Mouse (Mus musculus) forebrain, embryonic 14.5 days (tissue): ENCODE measurements around the gene Mettl27. TPM values are rescaled to one million over a fixed set of nuclear protein-coding genes. Genes with fewer than 3 reads are reported as not detected.

Experiments used
- ATAC-seq: fragments of 200-750 bp; cut with Nextera tagmentation; 2 replicates; pipeline ENCODE4 v1.8.0; 2017; ENCODE audit warnings: mild to moderate bottlenecking, moderate library complexity
- DNase-seq: peaks from one replicate; pipeline ENCODE4 v3.0.0-alpha.2; 2015; ENCODE audit warnings: low spot score
- H3K27ac ChIP-seq: fragments of 300-500 bp; sonication (generic); 2 replicates; pipeline ENCODE4 v1.5.1; 2014; ENCODE audit warnings: low read depth, mild to moderate bottlenecking, control low read depth, low read length, moderate library complexity
- H3K27me3 ChIP-seq: fragments of 300-500 bp; sonication (generic); replicated peaks from 2 replicates; pipeline ENCODE4 v1.6.1; 2014; ENCODE audit warnings: low read length, control low read depth, mixed read lengths; ENCODE audit not compliant: control insufficient read depth, insufficient read depth
- H3K36me3 ChIP-seq: fragments of 300-500 bp; sonication (generic); 2 replicates; pipeline ENCODE4 v1.6.1; 2014; ENCODE audit warnings: low read length, control low read depth; ENCODE audit not compliant: control insufficient read depth, insufficient read depth
- H3K4me1 ChIP-seq: fragments of 300-500 bp; sonication (generic); 2 replicates; pipeline ENCODE4 v1.6.1; 2014; ENCODE audit warnings: antibody characterized with exemption, low read length, control low read depth; ENCODE audit not compliant: control insufficient read depth, insufficient read depth
- H3K4me2 ChIP-seq: fragments of 300-500 bp; sonication (generic); 2 replicates; pipeline ENCODE4 v1.6.1; 2014; ENCODE audit warnings: mild to moderate bottlenecking, control low read depth, low read length
- H3K4me3 ChIP-seq: fragments of 300-500 bp; sonication (generic); 2 replicates; pipeline ENCODE4 v1.5.1; 2014; ENCODE audit warnings: low read depth, low read length, control low read depth
- H3K9ac ChIP-seq: fragments of 300-500 bp; sonication (generic); 2 replicates; pipeline ENCODE4 v1.6.1; 2014; ENCODE audit warnings: mild to moderate bottlenecking, low read length, control low read depth, moderate library complexity
- H3K9me3 ChIP-seq: fragments of 300-500 bp; sonication (generic); replicated peaks from 2 replicates; pipeline ENCODE4 v1.6.1; 2016; ENCODE audit warnings: low read length, control low read depth, mixed read lengths; ENCODE audit not compliant: control insufficient read depth
- WGBS: fragments of 180-500 bp; shearing (Covaris S2); extraction: QIAGEN DNeasy Blood & Tissue Kit; methylation state at CpG from one replicate; pipeline ENCODE4 v1.1.7; 2014; 5-methylcytosine and 5-hydroxymethylcytosine counted together
- polyA plus RNA-seq: library from polyadenylated mRNA; unstranded; fragments of >200 nt; fragmentation: Nextera tagmentation; extraction: Ambion mirVana; gene quantifications from 2 replicates; pipeline ENCODE4 v1.2.1, GENCODE M21; 2014

Gene Mettl27
- polyA plus RNA-seq, 1 experiment from 2014 or later, result 9.4 TPM

DNA sequence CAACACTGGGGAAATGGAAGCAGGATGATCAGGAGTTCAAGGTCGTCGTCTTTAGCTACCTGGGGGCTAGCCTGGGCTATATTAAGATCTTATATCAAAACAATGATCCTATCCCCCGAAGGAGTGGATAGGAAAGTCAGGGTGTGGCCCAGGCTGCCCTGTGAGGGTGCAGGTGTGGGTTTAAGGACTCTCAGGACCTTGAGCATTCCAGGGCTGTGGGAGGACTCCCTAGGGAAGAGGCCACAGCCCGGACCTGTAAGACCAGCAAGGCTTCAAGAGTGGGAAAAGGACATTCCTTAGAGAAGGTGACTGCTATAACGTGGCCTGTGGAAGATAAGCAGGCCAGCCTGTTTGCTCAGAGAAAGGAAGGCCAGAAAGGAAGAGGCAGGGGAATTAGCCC, 12.0 kb downstream of the Mettl27 start:
- H3K4me3 ChIP-seq, result no peak overlapping the region
- peaks cover 23% of the 10 kb centered on the region; the same call in 1 of the 2 replicates for H3K27me3 ChIP-seq
- WGBS, result 87% methylated on average over 5 of the region's 5 CpGs
- no peak overlapping the region for H3K4me2 ChIP-seq
- no peaks in the 10 kb centered on the region for H3K4me1 ChIP-seq
- ATAC-seq (no peak), DNase-seq (no peak)
- no peaks in the 10 kb centered on the region for H3K9me3 ChIP-seq
- H3K27ac ChIP-seq, result no peak overlapping the region
- H3K9ac ChIP-seq, result no peak overlapping the region
- H3K36me3 ChIP-seq, result no peaks in the 10 kb centered on the region

GRCm38 (mm10) chr5:134945266-134945959, 13.2 kb downstream of the Mettl27 start:
- Histone ChIP-seq H3K36me3 (no peaks in the 10 kb centered on the region), H3K9ac (no peak overlapping the region), H3K4me3 (no peak overlapping the region), H3K9me3 (no peaks in the 10 kb centered on the region), H3K27ac (no peak overlapping the region), H3K27me3 (peaks cover 23% of the 10 kb centered on the region; the same call in 1 of the 2 replicates), H3K4me2 (no peak overlapping the region), H3K4me1 (no peaks in the 10 kb centered on the region)
- DNase-seq (no peak), ATAC-seq (no peak)
- WGBS, result 49% methylated on average over 17 of the region's 19 CpGs

GRCm38 (mm10) chr5:134946063-134946856, 14.1 kb downstream of the Mettl27 start:
- DNase-seq (no peak), ATAC-seq (no peak)
- Histone ChIP-seq H3K27me3 (peaks cover 23% of the 10 kb centered on the region; the same call in 1 of the 2 replicates), H3K9me3 (no peaks in the 10 kb centered on the region), H3K4me3 (no peak overlapping the region), H3K36me3 (no peaks in the 10 kb centered on the region), H3K4me2 (no peak overlapping the region), H3K9ac (no peak overlapping the region), H3K27ac (no peak overlapping the region), H3K4me1 (no peaks in the 10 kb centered on the region)
- WGBS, result 22% methylated on average over 43 of the region's 43 CpGs

DNA sequence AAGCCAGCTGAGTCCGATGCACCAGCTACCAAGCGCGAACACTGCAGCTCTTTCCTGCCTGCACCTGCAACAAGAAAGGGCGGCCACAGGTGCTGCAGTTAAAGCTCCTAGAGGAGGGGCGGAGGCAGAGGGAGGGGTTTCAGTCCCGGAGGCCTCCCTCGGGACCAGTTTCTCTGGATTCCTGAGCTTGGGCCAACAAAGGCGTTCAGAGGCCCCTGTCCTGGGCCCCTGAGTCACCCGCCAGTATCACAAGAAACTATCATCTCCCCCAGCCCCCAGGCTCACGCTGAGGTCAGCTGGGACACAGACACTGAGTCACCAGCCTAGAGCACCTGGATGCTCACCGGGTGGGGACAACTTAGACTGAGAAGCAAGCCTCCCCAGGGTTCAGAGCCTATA, 14.7 kb downstream of the Mettl27 start, which contains the start of gene Cldn4:
Gene Cldn4 (minus strand): TSS at position 78 of the 399 bp plus-strand sequence.
- no peaks in the 10 kb centered on the region for H3K4me1 ChIP-seq
- H3K9ac ChIP-seq, result no peak within 1 kb of the TSS
- WGBS, result 7% methylated on average over 11 of the region's 11 CpGs
- no peaks in the 10 kb centered on the region for H3K9me3 ChIP-seq
- H3K4me2 ChIP-seq, result no peak within 1 kb of the TSS
- DNase-seq (no peak), ATAC-seq (no peak)
- no peaks in the 10 kb centered on the region for H3K36me3 ChIP-seq
- H3K27me3 ChIP-seq, result peaks cover 23% of the 10 kb centered on the region; the same call in 1 of the 2 replicates
- no peak within 1 kb of the TSS for H3K27ac ChIP-seq
- H3K4me3 ChIP-seq, result no peak within 1 kb of the TSS

- DNase-seq (no peak), ATAC-seq (no peak)
- no peaks in the 10 kb centered on the region for H3K36me3 ChIP-seq
- no peak overlapping the region for H3K4me2 ChIP-seq
- WGBS, result 65% methylated on average over 5 of the region's 5 CpGs
- H3K27me3 ChIP-seq, result peaks cover 23% of the 10 kb centered on the region; the same call in 1 of the 2 replicates
- no peaks in the 10 kb centered on the region for H3K4me1 ChIP-seq
- H3K9ac ChIP-seq, result no peak overlapping the region
- no peaks in the 10 kb centered on the region for H3K9me3 ChIP-seq
- no peak overlapping the region for H3K27ac ChIP-seq
- H3K4me3 ChIP-seq, result no peak overlapping the region
Measured at GRCm38 (mm10) chr5:134947420-134948084, 15.4 kb downstream of the Mettl27 start.

- 81% methylated on average over 4 of the region's 4 CpGs for WGBS
- Histone ChIP-seq H3K27ac (no peak overlapping the region), H3K4me2 (no peak overlapping the region), H3K9ac (no peak overlapping the region), H3K36me3 (no peaks in the 10 kb centered on the region), H3K27me3 (peaks cover 23% of the 10 kb centered on the region; the same call in 1 of the 2 replicates), H3K9me3 (no peaks in the 10 kb centered on the region), H3K4me1 (no peaks in the 10 kb centered on the region), H3K4me3 (no peak overlapping the region)
- no peak for ATAC-seq
- DNase-seq, result no peak
Measured at GRCm38 (mm10) chr5:134948085-134948439, 15.9 kb downstream of the Mettl27 start.

DNA sequence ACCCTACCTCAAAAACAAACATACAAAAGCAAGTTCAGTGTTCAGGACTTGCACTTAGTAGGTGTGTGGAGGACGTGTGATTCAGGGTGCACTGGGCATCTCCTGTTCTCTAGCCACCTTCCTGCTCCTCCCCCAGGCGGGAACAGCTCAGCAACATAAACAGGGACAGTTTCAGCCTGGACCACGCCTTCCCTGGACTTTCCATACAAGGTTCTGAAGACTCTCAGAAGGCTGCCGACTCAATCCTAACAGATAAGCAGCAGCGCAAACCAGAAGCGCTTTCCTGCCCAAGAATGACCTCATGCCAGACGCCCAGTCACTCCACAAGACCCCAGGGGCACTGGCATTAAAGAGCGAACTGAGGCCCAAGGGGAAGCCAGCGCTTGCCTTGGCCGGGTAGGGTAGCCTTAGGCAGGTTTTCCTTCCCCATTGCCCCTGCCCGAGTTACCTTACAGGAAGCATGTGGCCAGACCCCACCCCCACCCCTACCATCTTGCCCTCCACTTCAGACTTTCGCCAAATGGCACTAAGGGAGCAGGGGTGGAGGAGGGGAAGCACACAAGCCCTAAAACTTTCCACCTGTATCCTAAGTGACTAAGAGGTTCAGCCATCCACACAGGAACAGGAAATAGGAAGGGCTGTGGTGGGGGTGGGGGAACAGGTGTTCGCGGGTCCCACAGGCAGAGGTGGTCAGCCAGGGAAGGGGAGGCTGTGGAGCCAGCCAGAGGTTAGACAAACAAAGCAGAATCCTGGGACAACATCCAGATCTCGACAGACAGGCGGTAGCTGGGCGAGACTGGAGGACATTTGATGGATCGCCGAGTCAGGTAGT, 19.1 kb downstream of the Mettl27 start:
- H3K27ac ChIP-seq, result no peak overlapping the region
- H3K36me3 ChIP-seq, result no peaks in the 10 kb centered on the region
- ATAC-seq (no peak), DNase-seq (no peak)
- H3K4me3 ChIP-seq, result no peak overlapping the region
- no peaks in the 10 kb centered on the region for H3K9me3 ChIP-seq
- H3K4me2 ChIP-seq, result no peak overlapping the region
- peaks cover 12% of the 10 kb centered on the region; the same call in 1 of the 2 replicates for H3K27me3 ChIP-seq
- no peak overlapping the region for H3K9ac ChIP-seq
- H3K4me1 ChIP-seq, result no peaks in the 10 kb centered on the region
- 51% methylated on average over 19 of the region's 19 CpGs for WGBS

GRCm38 (mm10) chr5:134955491-134955890, 23.3 kb downstream of the Mettl27 start:
- H3K36me3 ChIP-seq, result no peaks in the 10 kb centered on the region
- no peak overlapping the region for H3K27ac ChIP-seq
- DNase-seq (no peak), ATAC-seq (no peak)
- WGBS, result 93% methylated on average over 5 of the region's 5 CpGs
- H3K9ac ChIP-seq, result no peak overlapping the region
- H3K4me2 ChIP-seq, result no peak overlapping the region
- H3K4me1 ChIP-seq, result no peaks in the 10 kb centered on the region
- H3K27me3 ChIP-seq, result no peaks in the 10 kb centered on the region
- no peaks in the 10 kb centered on the region for H3K9me3 ChIP-seq
- no peak overlapping the region for H3K4me3 ChIP-seq
